17 mouse cellular contexts compared by ENCODE assay signal in the genomic region with DNA sequence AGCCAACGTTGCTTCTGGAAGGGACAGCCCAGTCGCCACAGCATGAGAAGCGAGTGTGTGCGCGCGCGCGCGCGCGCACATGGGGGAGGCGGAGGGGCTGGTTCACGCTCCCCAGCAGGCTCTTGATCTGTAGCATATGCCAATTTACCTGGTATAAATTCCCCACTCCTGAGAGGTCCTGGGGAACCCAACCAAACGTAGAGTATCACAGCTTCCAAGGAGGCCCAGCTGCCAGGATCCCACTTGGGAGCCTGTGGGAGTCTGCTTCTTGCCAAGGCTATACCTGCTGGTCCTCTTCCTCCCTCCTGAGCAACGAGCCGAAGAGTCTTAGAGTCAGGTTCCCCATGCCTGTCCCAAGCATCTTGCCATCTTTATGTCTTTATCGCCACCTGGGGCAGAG.
DNase-seq lines count a peak whose midpoint lies in the region.
"Had no signal": no experiment of that assay in that cellular context is flagged by ENCODE, and none has a peak within 500 bp of the region (broad histone marks: within the 10 kb centered on the region; RNA-seq: fewer than 3 reads in every experiment).

No protein-coding gene starts in this region.

- no peaks in the 10 kb centered on the region for H3K36me3 ChIP-seq in limb, embryonic 10.5 days
- H3K36me3 ChIP-seq: embryonic facial prominence, embryonic 13.5 days; forebrain, embryonic 12.5 days; heart, embryonic 12.5 days; hindbrain, embryonic 10.5 days; intestine, embryonic 15.5 days had no signal

- 85% methylated on average over 17 of the region's 17 CpGs for WGBS in limb, embryonic 10.5 days

- peak; percentile 29 to 32 for DNase-seq in cerebellum, adult 18-20 months
- no peak for DNase-seq in cerebellum, postnatal 4 days (ENCODE audit: low spot score in 2 of 2)
- peak; percentile 21 for DNase-seq in R1 (ENCODE audit: low read depth, low spot score)
- peak; percentile 45 to 59 for DNase-seq in cerebellum, postnatal 10 days
- DNase-seq in ovary, postnatal 10 days (ENCODE audit: low spot score), result no peak
- no peak for DNase-seq in layer of hippocampus, postnatal 25 days (ENCODE audit: extremely low spot score in 1 of 2, low spot score in 1 of 2)
- no peak for DNase-seq in limb, embryonic 10.5 days (ENCODE audit: low spot score)
- DNase-seq: adrenal gland, adult 8-10 months; adrenal gland, postnatal 36 days; gastrocnemius, postnatal 14 days; kidney, adult 18-20 months had no signal

- no peaks in the 10 kb centered on the region for H3K9me3 ChIP-seq in limb, embryonic 10.5 days (replicated peaks)
- H3K9me3 ChIP-seq: embryonic facial prominence, embryonic 13.5 days; forebrain, embryonic 12.5 days; heart, embryonic 12.5 days; hindbrain, embryonic 10.5 days; intestine, embryonic 15.5 days had no signal

- no peak overlapping the region for H3K27ac ChIP-seq in limb, embryonic 10.5 days
- H3K27ac ChIP-seq: embryonic facial prominence, embryonic 13.5 days; forebrain, embryonic 12.5 days; hindbrain, embryonic 10.5 days; hindbrain, embryonic 14.5 days; intestine, embryonic 15.5 days had no signal

- peaks cover 46% of the 10 kb centered on the region; the same call in 1 of the 2 replicates for H3K27me3 ChIP-seq in limb, embryonic 10.5 days (ENCODE audit: low read depth, poor library complexity, severe bottlenecking)

- no peak overlapping the region for H3K4me3 ChIP-seq in limb, embryonic 10.5 days
- H3K4me3 ChIP-seq: embryonic facial prominence, embryonic 13.5 days; forebrain, embryonic 12.5 days; heart, embryonic 12.5 days; hindbrain, embryonic 10.5 days; intestine, embryonic 15.5 days had no signal

- peaks cover 54% of the 10 kb centered on the region for H3K4me1 ChIP-seq in limb, embryonic 10.5 days
- H3K4me1 ChIP-seq: heart, embryonic 12.5 days had no signal

Comparison
In these comparisons a context has a peak if more than half of its experiments do, and no peak if none do; other contexts are left out.
1. DNase-seq: peak in cerebellum, adult 18-20 months (2 of 2), R1 (single experiment) and cerebellum, postnatal 10 days (2 of 2); none in cerebellum, postnatal 4 days (0 of 2), ovary, postnatal 10 days (single experiment), layer of hippocampus, postnatal 25 days (0 of 2) and limb, embryonic 10.5 days (single experiment).